Mouse (Mus musculus): Measurements from ENCODE around the gene Yod1.

Yod1 gene

DNA sequence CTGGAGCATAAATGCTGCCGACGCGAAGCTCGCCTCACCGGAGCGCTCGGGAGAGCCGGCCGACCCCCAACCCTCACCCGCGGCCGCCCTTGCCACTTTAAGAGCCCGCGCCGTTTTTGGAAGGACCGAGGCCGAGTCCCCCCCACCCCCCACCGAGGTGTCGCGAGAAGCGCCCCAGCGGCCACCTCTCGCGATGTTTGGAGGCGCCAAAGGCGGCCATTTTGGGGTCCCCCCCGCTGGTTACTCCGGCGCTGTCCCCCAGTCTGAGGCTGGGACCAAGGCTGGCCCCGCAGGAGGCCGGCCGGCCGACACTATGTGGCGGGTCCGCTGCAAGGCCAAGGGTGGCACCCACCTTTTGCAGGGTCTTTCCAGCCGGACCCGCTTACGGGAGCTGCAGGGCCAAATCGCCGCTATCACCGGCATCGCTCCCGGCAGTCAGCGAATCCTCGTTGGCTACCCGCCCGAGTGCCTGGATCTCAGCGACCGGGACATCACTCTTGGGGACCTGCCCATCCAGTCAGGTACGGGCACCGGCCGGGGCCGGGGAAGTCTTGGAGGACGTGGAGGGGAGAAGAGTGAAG is at the start of gene Yod1:
TSS of gene Yod1 (plus strand) at position 37 of the 581 bp plus-strand sequence.
- peak; percentile 96 for DNase-seq (ENCODE audit: low read depth, low spot score)

DNA sequence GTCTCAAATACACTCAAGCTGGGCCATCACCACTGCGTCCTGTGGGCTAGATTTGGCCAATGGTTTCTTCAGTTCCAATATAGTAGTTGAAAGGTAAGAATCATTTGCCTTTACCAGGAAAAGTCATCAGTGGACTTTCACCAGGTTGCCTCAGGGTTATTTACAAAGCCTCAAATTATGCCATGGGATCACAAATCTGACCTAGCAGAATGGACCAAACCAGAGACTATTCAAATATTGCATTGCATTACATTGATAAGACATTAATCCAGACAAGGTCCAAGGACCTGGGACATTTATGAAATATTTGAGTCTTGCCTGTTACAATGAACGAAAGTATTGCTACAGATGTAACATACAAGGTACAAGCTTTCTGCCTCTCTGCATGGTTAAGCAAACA is 38.6 kb upstream of the Yod1 start:
- no peak for DNase-seq (ENCODE audit: low read depth, low spot score)

DNA sequence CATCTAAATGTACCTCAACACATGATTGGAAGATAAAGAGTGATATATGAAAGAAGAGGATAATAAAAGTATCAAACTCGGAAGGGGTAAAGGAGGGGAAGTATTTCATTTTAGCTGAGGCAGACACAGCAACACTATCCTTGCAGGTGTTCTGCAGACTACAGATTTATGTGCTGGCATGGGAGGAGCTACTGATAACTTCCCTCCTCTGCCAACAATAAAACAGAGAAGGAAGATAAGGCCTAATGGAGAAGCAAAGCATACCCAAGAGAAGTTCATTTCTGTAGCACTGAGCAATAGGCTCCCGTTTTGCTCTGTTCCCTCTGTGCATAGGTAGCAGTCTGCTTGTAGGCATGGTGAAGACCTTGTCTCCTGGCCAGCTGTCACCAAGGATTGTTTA is 36.1 kb upstream of the Yod1 start:
- DNase-seq (ENCODE audit: low read depth, low spot score) = no peak

DNA sequence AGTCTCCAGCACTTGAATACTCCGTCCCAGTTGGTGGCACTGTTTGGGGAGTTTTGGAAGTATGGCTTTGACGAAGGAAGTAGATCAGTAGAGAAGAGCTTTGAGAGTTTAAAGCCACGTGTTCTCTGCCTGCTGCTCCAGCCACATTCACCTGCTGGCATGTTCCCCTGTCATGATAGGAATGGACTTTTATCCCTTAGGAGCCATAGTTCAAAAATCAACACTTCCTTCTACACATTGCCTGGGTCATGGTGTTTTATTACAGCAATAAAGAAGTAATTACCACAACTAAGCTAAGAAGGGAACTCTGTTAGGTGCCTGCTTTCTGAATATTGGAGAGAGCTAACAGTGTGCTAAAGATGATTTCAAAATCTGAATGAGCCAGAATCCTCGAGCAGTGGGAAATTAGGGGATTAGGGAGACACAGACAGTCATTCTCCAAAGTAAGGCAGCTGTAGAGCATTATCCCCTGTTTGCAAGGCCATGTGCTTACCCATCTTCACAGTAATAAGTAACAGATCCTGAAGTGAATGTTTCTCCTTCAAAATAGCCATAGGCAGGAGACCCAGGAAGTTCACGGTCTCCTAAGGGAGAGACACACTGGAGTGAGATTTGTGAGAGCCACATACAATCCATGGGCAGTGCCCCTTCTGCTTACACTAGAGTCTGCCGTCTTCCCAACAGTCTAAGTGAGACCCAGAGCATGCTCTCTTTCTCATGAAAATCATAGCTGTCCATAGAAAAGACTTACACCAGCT is 35.3 kb upstream of the Yod1 start:
- DNase-seq (ENCODE audit: low read depth, low spot score) = no peak

DNA sequence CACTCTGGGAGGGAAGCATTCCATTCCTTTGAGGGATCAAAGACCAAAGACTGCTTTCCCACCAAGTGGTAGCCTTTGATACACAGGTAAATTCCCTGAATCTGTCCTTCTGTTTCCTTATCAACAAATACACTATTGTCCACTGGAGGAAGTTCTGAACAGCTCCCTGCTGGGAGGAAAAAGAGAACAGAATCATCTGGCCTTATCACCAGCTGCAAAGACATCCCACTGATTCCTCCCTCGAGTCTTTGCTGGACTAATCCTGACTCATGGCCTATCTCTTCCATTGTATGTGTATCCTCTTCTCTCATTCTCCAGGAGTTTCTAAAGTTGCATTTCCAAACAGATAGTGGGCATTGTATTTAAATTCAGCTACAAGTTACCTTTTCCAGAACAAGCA is 33.2 kb upstream of the Yod1 start:
- DNase-seq (ENCODE audit: low read depth, low spot score) = no peak

DNA sequence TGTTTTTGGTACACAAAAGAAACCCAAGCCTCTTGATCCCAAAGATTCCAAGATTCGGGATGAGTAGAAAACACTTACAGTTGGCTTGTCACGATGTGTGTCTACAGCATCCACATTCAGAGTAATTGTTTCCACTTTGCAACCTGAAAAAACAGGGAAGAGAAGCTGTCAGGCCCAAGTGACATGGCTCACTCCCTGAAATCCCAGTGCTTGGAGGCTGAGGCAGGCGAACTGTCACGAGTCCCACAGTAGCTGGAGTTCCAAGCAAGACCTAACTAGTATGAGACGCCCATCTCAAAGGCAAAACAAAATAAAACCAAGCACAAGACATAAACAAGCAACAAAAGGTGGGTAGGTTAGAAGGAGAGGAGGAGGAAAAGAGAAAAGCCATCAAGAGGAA is 18.5 kb upstream of the Yod1 start:
- no peak for DNase-seq (ENCODE audit: low read depth, low spot score)

DNA sequence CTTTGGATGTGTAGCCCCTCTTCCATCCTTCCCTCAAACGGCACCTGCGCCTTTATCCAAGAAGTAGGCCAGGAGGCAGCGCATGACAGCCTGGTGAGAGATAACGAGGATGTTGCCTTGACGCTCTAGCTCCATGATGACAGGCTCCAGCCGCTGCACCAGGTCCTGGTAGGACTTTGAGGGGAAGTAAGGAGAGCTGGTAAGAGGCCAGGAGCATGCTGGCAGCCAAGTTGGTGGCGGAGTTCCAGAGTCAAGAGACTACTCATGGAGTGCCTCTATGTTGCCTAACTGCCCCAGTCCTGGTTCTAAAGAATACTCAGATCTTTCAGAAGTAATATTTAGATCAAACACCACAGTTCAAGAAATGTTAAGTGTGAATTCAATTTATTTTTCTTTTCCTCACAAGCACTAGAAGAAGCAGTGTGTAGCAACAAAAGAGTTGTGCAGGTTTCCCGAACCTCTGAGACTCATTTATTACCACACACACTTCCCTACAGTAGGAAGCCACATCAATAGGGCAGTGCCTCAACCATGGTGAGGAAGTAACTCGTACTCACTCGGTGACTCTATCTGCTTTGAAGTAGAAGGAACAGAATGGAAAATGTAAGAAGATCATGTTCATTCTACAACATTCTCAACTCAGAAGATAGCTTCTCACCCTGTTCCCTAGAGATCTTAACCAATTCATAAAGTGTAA is 17.0 kb upstream of the Yod1 start:
- peak; percentile 60 for DNase-seq (ENCODE audit: low read depth, low spot score)

DNA sequence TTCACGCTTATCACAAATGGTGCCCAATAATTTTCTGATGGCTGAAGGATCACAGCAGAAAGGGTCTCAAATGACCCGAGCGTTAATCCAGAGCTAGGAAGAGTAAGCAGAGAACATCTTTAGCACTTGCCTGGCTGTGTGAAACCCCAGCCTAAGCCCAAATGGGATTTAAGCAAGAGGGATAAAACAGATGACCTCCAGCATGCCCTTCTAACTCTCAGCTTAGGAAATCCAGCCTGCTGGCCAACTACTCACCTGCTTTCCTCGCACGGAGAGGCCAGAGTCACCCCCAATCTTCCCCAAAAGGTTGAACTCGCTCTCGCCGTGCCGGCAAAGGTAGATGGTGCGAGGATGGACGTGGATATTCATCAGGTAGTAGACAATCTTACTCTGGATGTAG is 15.2 kb upstream of the Yod1 start:
- no peak for DNase-seq (ENCODE audit: low read depth, low spot score)

DNA sequence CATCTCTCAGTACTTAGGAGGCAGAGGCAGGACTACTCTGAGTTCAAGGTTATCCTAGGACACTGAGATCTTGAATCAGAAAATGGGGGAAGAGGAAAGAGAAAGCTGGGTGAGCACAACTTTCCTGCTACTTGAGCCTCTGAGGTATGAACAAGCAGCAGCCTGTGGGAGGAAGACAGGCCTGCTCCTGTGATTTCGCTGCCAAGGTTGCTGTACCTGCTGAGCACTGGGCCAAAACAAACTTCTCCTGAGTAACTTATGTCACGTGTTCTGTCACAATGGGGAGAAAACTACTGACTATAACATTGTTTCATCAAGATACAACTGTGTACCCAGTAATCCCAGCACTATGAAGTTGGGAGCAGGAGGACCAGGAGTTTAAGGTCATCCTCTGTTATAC is 13.5 kb upstream of the Yod1 start:
- DNase-seq (ENCODE audit: low read depth, low spot score) = no peak

DNA sequence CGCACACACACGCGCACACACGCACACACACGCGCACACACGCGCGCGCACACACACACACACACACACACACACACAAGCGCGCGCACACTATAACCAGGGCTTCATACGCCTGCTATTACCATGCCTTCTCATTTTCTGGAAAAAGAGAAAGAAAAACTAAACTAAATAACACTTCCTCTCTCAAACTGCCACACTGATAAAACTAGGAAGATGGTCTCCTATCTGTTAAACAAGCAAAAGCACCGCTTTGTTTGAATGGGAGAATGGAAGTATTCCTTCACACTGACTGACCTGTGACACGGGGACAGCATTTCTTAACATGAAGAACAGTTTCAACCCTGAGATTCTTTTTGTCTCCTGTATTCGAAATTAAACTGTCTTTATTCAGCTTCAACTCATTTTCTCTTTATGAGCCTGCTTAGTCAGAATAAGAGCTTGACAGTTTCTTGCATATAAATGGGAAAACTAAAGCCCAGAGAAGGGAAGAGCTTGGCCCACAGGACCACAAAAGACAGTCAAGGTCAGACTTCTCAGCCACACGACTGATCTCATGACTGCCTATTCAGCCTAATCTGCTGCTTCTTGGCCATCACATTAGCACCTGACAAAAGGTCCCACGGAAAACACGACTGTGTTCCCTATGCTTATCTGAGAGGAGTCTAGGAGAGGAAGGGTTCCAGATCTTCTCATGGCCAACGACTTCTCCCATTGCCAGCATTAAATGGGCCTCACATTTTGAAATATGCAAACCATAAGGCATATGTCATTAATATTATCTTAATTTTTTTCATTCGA is 6.6 kb upstream of the Yod1 start:
- DNase-seq (ENCODE audit: low read depth, low spot score) = no peak

DNA sequence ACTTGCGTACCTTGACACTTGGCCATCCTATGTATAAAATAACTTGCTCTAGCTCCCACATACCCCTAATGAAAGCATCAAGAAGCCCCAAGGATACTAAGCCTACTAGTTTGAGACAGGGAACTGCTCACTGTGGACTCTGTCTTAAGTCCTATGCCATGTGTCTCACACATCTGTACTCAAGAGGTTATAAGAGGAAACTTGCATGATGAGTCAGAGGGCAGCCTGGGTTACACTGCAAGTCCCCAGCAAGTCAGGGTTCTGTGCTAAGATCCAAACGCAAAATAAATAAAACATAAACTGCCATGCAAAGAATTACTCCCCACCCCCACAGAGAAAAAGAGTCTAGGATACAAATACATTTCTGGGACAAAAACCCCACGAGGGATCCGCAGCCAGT is 3.1 kb upstream of the Yod1 start:
- DNase-seq (ENCODE audit: low read depth, low spot score) = no peak

DNA sequence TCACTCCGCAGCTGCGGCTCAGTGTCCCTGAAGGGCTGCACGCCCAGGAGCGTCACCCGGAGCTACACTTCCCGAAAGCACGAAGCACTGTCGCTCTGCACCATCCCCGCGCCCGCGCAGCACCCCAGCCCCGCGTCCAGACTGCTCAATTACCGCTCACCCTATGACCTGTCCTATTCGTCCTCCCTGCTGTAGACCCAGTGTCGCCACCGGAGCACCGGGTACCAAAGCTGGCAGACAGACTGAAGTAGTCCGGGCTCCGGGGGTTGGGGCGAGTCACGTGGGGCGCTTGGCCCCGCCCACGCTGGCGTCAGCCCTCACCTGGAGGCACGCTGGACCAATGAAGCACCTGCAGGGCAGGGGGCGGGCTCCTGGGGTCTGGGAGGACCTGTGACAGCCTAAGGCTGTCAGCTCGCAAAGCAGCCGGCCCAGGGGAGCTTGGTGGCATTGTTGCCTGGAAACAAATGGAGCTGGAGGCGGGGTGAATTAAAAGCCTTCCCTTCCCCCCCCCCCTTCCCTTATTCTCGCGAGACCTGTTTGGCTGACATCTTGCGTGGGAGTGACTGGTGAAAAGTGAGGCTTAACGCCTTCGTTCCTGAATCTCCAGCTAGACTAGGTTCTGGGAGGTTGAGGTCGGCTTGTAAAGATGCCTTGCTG is 1.4 kb upstream of the Yod1 start, which contains the start of gene Gm29427:
TSS of gene Gm29427 (minus strand) at position 239 of the 657 bp plus-strand sequence.
- DNase-seq (ENCODE audit: low read depth, low spot score) = peak; percentile 99

DNA sequence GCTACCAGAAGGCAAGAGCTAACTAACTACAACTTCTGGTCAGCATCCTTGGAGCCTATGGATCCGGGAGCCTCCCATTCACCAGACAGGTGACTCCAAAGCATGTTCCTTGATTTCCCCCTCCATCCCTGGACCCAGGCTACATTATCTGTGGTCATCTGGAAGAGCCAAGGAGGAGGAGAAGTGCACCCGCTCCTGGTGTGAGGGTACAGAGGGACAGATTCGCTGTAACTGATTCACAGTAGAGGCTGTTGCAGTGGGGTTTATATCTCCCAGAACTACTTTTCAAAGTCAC is 962 bp upstream of the Yod1 start:
- no peak for DNase-seq (ENCODE audit: low read depth, low spot score)

DNA sequence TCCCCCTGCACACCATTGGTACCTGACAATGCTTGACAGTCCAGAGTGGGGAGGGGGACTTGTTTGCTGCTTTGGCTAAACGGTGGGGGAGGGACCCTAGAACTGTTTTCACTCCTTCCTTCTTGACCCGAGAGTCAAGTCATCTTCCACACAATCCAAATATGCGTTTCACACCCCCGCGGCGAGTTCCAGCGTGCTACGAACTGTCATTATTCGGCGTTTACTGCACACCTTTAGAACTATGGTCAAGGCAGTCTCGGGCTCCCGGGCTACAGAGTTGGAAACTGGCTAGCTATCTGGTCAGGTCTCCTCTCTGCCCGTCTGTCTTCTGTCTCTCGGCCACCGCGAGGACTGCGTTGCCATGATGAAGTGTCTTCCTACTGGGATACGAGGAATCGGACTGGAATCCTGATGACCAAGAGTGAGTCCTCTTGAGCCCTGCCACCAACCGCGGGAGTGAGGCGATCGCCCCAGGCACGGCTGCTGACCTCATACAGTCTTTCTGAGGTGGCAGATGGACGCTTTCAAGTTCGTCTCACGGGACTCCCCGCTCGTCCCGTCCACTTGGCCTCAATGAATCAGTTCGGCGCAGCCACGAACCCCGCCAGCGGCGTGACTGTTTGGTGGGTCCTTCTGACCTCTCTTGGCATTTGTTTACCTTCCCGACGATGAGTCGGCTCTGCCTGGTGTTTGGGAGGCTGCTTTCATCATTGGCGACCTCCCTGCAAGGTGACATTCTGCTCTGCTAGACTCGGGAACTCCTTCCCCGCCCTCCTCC is 425 bp upstream of the Yod1 start:
- DNase-seq (ENCODE audit: low read depth, low spot score) = peak; percentile 56

DNA sequence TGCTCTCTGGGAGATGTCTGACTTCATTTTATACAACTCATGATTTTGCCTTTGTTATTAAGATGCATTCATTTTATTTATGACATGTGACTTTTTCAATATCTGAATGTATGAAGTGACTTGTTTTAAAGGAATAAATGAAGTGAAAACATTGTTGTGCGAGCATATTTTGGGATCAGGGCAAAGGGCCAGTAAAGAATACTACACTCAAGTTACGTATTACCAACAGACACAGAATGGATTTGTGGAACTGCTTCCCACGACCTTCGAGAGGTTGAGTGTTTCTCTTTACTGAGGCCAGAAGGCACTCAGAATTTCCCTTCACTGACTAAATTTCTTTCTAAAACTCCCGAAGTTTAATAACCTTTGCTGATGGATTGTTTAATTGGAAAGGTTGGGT is 7.1 kb downstream of the Yod1 start:
- no peak for DNase-seq (ENCODE audit: low read depth, low spot score)

DNA sequence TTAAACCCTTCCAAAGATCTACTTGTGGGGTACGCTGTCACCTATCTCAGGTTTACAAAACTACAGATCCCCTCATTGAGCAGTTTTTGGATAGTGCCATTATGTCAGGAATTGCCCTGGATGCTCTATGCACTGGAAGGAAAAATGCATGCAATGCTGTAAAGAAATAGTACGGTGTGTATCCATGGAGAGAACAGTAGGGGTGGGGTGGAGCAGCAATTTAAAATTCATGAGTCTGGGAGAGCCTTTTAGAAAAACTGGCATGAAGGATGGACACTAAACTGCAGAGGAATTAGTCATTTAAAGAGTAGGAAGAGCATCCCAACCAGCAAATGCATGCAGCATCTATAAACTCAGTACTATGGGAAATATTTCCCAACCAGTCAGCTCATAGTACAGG is 9.3 kb downstream of the Yod1 start:
- peak; percentile 52 for DNase-seq (ENCODE audit: low read depth, low spot score)

DNA sequence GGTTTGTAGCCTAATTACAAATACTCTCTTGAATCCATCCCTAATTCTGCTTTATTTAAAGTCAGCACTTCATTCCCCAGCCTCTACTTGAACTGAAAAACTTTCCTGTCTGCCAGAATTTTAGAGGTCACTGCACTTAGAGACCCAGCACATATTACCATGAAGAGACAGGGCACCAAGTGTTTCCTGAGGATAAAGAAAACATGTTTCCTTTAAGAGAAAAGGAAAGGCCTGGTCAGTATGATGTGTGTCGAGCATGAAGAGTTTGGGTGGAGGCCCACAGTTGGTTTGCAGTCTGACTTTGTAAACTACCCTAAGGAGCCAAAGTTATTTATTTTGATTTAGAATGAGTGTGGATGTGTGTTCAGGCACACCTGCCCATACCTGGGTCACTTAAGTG is 10.9 kb downstream of the Yod1 start:
- DNase-seq (ENCODE audit: low read depth, low spot score) = no peak

DNA sequence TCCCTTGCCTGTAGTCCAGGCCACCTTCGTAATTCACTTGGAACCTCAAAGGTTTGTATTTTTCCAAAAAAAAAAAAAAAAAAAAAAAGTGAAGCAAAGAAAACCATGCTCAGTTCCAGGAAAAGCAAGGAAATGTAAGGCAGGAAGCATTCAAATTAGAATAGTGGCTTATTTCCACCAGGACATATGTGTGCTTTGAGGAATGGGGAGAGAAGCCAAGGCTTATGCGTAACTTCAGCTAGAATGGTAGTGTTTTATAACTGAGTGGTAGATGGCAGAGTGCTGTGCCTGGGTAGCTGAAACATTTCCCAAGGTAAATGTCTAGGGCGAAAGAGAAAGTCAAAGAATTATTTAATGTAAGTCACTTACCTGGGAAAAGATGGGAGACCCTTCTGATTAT is 11.6 kb downstream of the Yod1 start:
- peak; percentile 80 for DNase-seq (ENCODE audit: low read depth, low spot score)

DNA sequence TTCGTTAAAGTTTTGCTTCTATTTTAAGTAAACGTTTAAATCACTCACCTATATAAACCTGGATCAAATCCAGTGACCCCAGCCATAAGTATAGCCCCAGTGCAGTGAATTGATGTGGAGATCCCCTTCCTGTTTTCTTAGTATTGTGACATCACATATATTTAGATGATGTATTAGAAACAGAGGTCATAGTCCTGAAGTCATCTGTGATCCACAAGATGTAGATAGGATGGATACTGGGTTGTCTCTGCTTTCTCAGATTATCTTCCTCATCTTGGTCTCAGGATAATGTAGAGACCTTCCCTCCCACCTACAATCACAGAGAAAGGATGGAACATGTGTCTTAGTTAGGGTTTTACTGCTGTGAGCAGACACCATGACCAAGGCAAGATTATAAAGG is 12.0 kb downstream of the Yod1 start, which contains the start of gene Pfkfb2:
TSS of gene Pfkfb2 (minus strand) at position 101 of the 400 bp plus-strand sequence.
- no peak for DNase-seq (ENCODE audit: low read depth, low spot score)

DNA sequence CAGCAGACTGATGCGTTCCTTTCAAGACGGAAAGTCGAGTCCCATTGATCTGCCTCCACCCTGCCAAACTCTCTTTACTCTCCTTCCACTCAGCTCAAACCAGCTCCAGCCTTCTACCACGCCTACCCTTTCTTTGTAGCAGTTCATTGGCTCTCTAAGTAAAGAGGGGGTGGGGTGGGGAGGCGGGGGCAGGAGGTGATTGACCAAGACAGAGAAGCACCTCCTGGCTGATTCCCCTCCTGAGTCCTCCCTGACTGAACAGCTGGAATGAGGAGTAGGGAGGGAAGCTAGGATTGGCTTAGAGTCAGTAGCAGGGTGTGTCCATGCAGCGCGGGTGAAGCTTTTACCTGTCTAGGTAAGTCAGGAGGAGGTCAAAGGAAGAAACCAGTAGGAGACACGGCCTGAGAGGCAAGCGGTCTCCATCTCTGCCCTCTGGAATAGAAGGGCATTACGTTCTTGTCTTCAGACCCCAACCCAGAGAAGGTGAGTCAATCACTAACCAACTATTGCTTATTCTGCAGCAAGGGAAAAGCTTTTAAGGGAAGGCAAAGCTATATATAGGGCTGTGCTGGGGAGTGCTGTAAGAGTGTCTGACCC is 14.7 kb downstream of the Yod1 start, which contains the start of gene AA986860:
TSS of gene AA986860 (plus strand) at position 236 of the 597 bp plus-strand sequence.
- DNase-seq (ENCODE audit: low read depth, low spot score) = no peak
